In the genomic region with DNA sequence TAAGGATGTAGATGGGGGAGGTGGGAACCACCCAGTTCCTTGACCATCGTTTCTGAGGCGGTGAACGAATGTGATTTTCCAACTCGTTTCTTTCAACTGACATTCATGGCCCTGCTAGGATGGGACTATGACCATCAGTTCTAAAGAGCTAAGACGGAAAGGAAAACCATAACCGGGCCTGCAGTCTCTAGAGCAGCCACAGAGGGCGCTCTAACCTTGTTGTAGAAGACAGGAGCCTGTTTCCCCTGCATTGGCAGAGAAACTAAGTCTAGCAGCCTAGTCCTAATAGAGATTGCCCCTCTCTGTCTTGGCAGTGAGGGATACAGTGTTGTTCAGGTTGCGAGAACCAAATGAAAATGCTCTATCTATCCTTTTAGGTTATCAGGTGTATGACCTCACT, we compare ENCODE assay signal across 9 mouse cellular contexts. TPM values are rescaled to one million over a fixed set of nuclear protein-coding genes. Genes with fewer than 3 reads are reported as not detected.
DNase-seq lines count a peak whose midpoint lies in the region; ATAC-seq and TF ChIP-seq lines count a peak whose summit lies in the region.
"Had no signal": no experiment of that assay in that cellular context is flagged by ENCODE, and none has a peak within 500 bp of the region (broad histone marks: within the 10 kb centered on the region; RNA-seq: fewer than 3 reads in every experiment).

No protein-coding gene starts in this region.

- no peak overlapping the region for H3K4me3 ChIP-seq in kidney, embryonic 16.5 days (ENCODE audit: low read length)
- no peak overlapping the region for H3K4me3 ChIP-seq in liver, postnatal 0 days (ENCODE audit: low read depth, low read length)
- H3K4me3 ChIP-seq: midbrain, embryonic 12.5 days had no signal

- peaks cover 1% of the 10 kb centered on the region; the same call in 1 of the 2 replicates for H3K4me1 ChIP-seq in kidney, embryonic 16.5 days (ENCODE audit: insufficient read depth, low read length)
- no peaks in the 10 kb centered on the region for H3K4me1 ChIP-seq in liver, postnatal 0 days (ENCODE audit: insufficient read depth)

- TF ChIP-seq CTCF in liver, postnatal 0 days (IDR thresholded peaks at IDR 0.05; ENCODE audit: low read depth): peak; percentile 82

- H3K27ac ChIP-seq in kidney, embryonic 16.5 days (ENCODE audit: low read length): no peak overlapping the region
- no peak overlapping the region for H3K27ac ChIP-seq in liver, postnatal 0 days (ENCODE audit: low read depth)
- H3K27ac ChIP-seq: midbrain, embryonic 12.5 days had no signal

- 74% methylated on average over 8 of the region's 8 CpGs for WGBS in kidney, embryonic 16.5 days
- WGBS in liver, postnatal 0 days (ENCODE audit: insufficient replicate concordance): 65% methylated on average over 8 of the region's 8 CpGs

- no peaks in the 10 kb centered on the region; the same call in 1 of the 2 replicates for H3K36me3 ChIP-seq in kidney, embryonic 16.5 days (ENCODE audit: insufficient read depth, low read length)
- H3K36me3 ChIP-seq in liver, postnatal 0 days (replicated peaks; ENCODE audit: insufficient read depth, low read length): no peaks in the 10 kb centered on the region
- H3K36me3 ChIP-seq: midbrain, embryonic 12.5 days had no signal

- H3K27me3 ChIP-seq in kidney, embryonic 16.5 days (ENCODE audit: insufficient read depth, low read length): no peaks in the 10 kb centered on the region
- H3K27me3 ChIP-seq in liver, postnatal 0 days (ENCODE audit: insufficient read depth, low read length): no peaks in the 10 kb centered on the region

- ATAC-seq in kidney, embryonic 16.5 days (ENCODE audit: low FRiP score, low TSS enrichment): no peak
- no peak for ATAC-seq in liver, postnatal 0 days

- H3K4me2 ChIP-seq in kidney, embryonic 16.5 days (replicated peaks; ENCODE audit: low read depth, low read length): no peak overlapping the region
- H3K4me2 ChIP-seq in liver, postnatal 0 days (ENCODE audit: low read depth, low read length): no peak overlapping the region
- H3K4me2 ChIP-seq: midbrain, embryonic 12.5 days had no signal

- no peaks in the 10 kb centered on the region for H3K9me3 ChIP-seq in kidney, embryonic 16.5 days (ENCODE audit: low read length)
- H3K9me3 ChIP-seq in liver, postnatal 0 days (ENCODE audit: low read length): no peaks in the 10 kb centered on the region
- H3K9me3 ChIP-seq: midbrain, embryonic 12.5 days had no signal

- H3K9ac ChIP-seq in kidney, embryonic 16.5 days (replicated peaks; ENCODE audit: low read length): no peak overlapping the region
- no peak overlapping the region for H3K9ac ChIP-seq in liver, postnatal 0 days (replicated peaks)
- H3K9ac ChIP-seq: midbrain, embryonic 12.5 days had no signal

- DNase-seq in kidney, adult 18-20 months: peak; percentile 46
- DNase-seq in CD8-positive naive resting alpha-beta T cell, adult 2 months (ENCODE audit: low read depth in 2 of 2, low spot score in 2 of 2): peak; percentile 82 to 89
- DNase-seq in adrenal gland, postnatal 25 days: peak; percentile 58
- DNase-seq in liver, postnatal 0 days: peak; percentile 72
- DNase-seq in spleen, postnatal 4 days (ENCODE audit: low spot score in 2 of 2): peak; percentile 77 to 91
- DNase-seq in yolk sac, embryonic 10.5 days (ENCODE audit: low spot score): no peak
- DNase-seq in frontal cortex, postnatal 25 days (ENCODE audit: low spot score in 2 of 2): no peak

- no peak for TF ChIP-seq EP300 in liver, postnatal 0 days (IDR thresholded peaks at IDR 0.05; ENCODE audit: low read depth)

RNA-seq across cellular contexts. Expression of a gene that starts 50.1 kb away (rescaled TPM):
- polyA plus RNA-seq in kidney, embryonic 16.5 days (2015; fragmentation: Nextera tagmentation; extraction: Ambion mirVana): 106 and 122 TPM in 2 replicates
- total RNA-seq in adrenal gland, postnatal 25 days (2021): 112 and 144 TPM in 2 replicates
- 39.0 and 41.2 TPM in 2 replicates for polyA plus RNA-seq in liver, postnatal 0 days (2015; fragmentation: Nextera tagmentation; extraction: Ambion mirVana)

Comparison
In these comparisons a context has a peak if more than half of its experiments do, and no peak if none do; other contexts are left out.
1. DNase-seq: peak in kidney, adult 18-20 months (single experiment), CD8-positive naive resting alpha-beta T cell, adult 2 months (2 of 2), adrenal gland, postnatal 25 days (single experiment), liver, postnatal 0 days (single experiment) and spleen, postnatal 4 days (2 of 2); none in yolk sac, embryonic 10.5 days (single experiment) and frontal cortex, postnatal 25 days (0 of 2).